ENCODE assay signal across 48 mouse cellular contexts in the genomic region with DNA sequence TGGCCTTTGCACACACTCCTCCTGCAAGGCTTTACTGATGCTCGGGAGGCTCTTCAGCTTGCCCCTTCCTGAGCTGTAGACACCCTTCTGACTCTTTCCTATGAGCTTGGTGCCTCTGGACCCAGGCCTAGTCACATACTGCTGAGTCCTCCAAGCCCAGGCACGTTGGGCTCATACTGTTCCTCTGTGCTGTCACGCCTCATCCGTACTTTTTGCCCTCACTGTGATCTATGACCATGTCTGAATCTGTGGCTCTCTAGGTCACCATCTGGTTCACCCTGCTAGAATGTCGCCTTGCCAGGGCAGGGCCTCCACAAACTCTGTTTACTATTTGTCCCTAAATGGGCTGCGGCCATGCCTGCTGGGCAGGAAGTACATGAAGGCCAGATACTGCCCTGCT. TPM values are rescaled to one million over a fixed set of nuclear protein-coding genes. Genes with fewer than 3 reads are reported as not detected.
"Had no signal": no experiment of that assay in that cellular context is flagged by ENCODE, and none has a peak within 500 bp of the region (broad histone marks: within the 10 kb centered on the region; RNA-seq: fewer than 3 reads in every experiment).

No protein-coding gene starts in this region.

- H3K4me3 ChIP-seq: left cerebral cortex, adult 2 months; limb, embryonic 10.5 days; limb, embryonic 12.5 days; limb, embryonic 13.5 days; limb, embryonic 15.5 days; liver, embryonic 12.5 days; liver, embryonic 13.5 days; liver, embryonic 15.5 days; lung, embryonic 15.5 days; megakaryocyte, embryonic 14.5 days; midbrain, embryonic 10.5 days; midbrain, embryonic 12.5 days; midbrain, embryonic 13.5 days; midbrain, embryonic 15.5 days; myocyte had no signal

- H3K4me2 ChIP-seq: limb, embryonic 12.5 days; limb, embryonic 13.5 days; limb, embryonic 15.5 days; liver, embryonic 11.5 days; liver, embryonic 12.5 days; liver, embryonic 13.5 days; liver, embryonic 15.5 days; lung, embryonic 14.5 days; lung, embryonic 15.5 days; midbrain, embryonic 11.5 days; midbrain, embryonic 12.5 days; midbrain, embryonic 13.5 days; midbrain, embryonic 15.5 days had no signal

- ATAC-seq: liver, embryonic 12.5 days; liver, postnatal 0 days; lung, postnatal 0 days; midbrain, embryonic 13.5 days; midbrain, embryonic 15.5 days; midbrain, embryonic 16.5 days had no signal

- DNase-seq: layer of hippocampus, postnatal 36 days; left cerebral cortex, postnatal 4 days; liver; liver, embryonic 13.5 days; liver, postnatal 0 days; lung, adult 18-20 months; lung, adult 2 months; lung, embryonic 14.5 days; lung, postnatal 10 days; lung, postnatal 14 days; lung, postnatal 36 days; lung, postnatal 4 days; midbrain, embryonic 14.5 days had no signal

- H3K27me3 ChIP-seq: lung, embryonic 15.5 days; midbrain, embryonic 15.5 days had no signal

- H3K4me1 ChIP-seq: midbrain, embryonic 15.5 days had no signal

- H3K9ac ChIP-seq: limb, embryonic 12.5 days; limb, embryonic 13.5 days; limb, embryonic 15.5 days; liver, embryonic 12.5 days; liver, embryonic 13.5 days; liver, embryonic 14.5 days; liver, embryonic 15.5 days; liver, postnatal 0 days; lung, embryonic 14.5 days; lung, embryonic 15.5 days; midbrain, embryonic 12.5 days; midbrain, embryonic 13.5 days; midbrain, embryonic 15.5 days had no signal

- H3K27ac ChIP-seq: left cerebral cortex, adult 2 months; limb, embryonic 10.5 days; limb, embryonic 12.5 days; limb, embryonic 13.5 days; limb, embryonic 15.5 days; liver, embryonic 12.5 days; liver, embryonic 13.5 days; liver, embryonic 14.5 days; liver, embryonic 15.5 days; lung, embryonic 15.5 days; macrophage; midbrain, embryonic 10.5 days; midbrain, embryonic 12.5 days; midbrain, embryonic 13.5 days; midbrain, embryonic 15.5 days had no signal

- H3K9me3 ChIP-seq: limb, embryonic 10.5 days; limb, embryonic 13.5 days; limb, embryonic 15.5 days; liver, embryonic 12.5 days; liver, embryonic 13.5 days; liver, embryonic 15.5 days; lung, embryonic 15.5 days; midbrain, embryonic 12.5 days; midbrain, embryonic 15.5 days had no signal

- H3K36me3 ChIP-seq: limb, embryonic 12.5 days; limb, embryonic 13.5 days; limb, embryonic 15.5 days; liver, embryonic 13.5 days; lung, embryonic 15.5 days; midbrain, embryonic 12.5 days; midbrain, embryonic 15.5 days had no signal

RNA-seq across cellular contexts. Expression of gene Nccrp1, which starts 6.0 kb away (rescaled TPM):
- total RNA-seq: left cerebral cortex, postnatal 4 days; liver, adult 2 months; megakaryocyte progenitor cell, adult 5-6 weeks; megakaryocyte-erythroid progenitor cell, adult 5-6 weeks; monocyte, adult 5-6 weeks had no signal
- polyA plus RNA-seq: limb, embryonic 10.5 days; limb, embryonic 11.5 days; limb, embryonic 12.5 days; limb, embryonic 13.5 days; limb, embryonic 14.5 days; liver, embryonic 11.5 days; liver, embryonic 12.5 days; liver, embryonic 13.5 days; liver, embryonic 14.5 days; liver, embryonic 15.5 days; liver, embryonic 16.5 days; liver, postnatal 0 days; lung, embryonic 14.5 days; lung, embryonic 15.5 days; lung, embryonic 16.5 days; lung, postnatal 0 days; macrophage; midbrain, embryonic 11.5 days; midbrain, embryonic 12.5 days; midbrain, embryonic 13.5 days had no signal

RNA-seq across cellular contexts. Expression of gene Sycn, which starts 12.4 kb away (rescaled TPM):
- total RNA-seq: layer of hippocampus, postnatal 36 days; left cerebral cortex, adult 18-20 months; left cerebral cortex, adult 2 months; left cerebral cortex, adult 8-10 months; left cerebral cortex, postnatal 14 days; left cerebral cortex, postnatal 25 days; left cerebral cortex, postnatal 36 days; left cerebral cortex, postnatal 4 days; megakaryocyte progenitor cell, adult 5-6 weeks; megakaryocyte, adult 5-6 weeks; megakaryocyte-erythroid progenitor cell, adult 5-6 weeks; midbrain, postnatal 0 days; monocyte, adult 5-6 weeks had no signal
- polyA plus RNA-seq: limb, embryonic 10.5 days; limb, embryonic 11.5 days; limb, embryonic 12.5 days; limb, embryonic 13.5 days; limb, embryonic 15.5 days; liver, embryonic 11.5 days; liver, embryonic 12.5 days; liver, embryonic 13.5 days; liver, embryonic 14.5 days; liver, embryonic 15.5 days; lung, adult 2 months; lung, embryonic 14.5 days; lung, embryonic 15.5 days; lung, embryonic 16.5 days; lung, postnatal 0 days; macrophage; midbrain, embryonic 10.5 days; midbrain, embryonic 11.5 days; midbrain, embryonic 12.5 days; midbrain, embryonic 13.5 days; midbrain, embryonic 14.5 days; midbrain, embryonic 15.5 days; midbrain, embryonic 16.5 days; midbrain, postnatal 0 days; myocyte had no signal

RNA-seq across cellular contexts. Expression of gene Ifnl3, which starts 30.4 kb away (rescaled TPM):
- total RNA-seq: layer of hippocampus, postnatal 36 days; left cerebral cortex, adult 18-20 months; left cerebral cortex, adult 2 months; left cerebral cortex, adult 8-10 months; left cerebral cortex, postnatal 14 days; left cerebral cortex, postnatal 25 days; left cerebral cortex, postnatal 36 days; left cerebral cortex, postnatal 4 days; liver, adult 2 months; megakaryocyte progenitor cell, adult 5-6 weeks; megakaryocyte, adult 5-6 weeks; megakaryocyte-erythroid progenitor cell, adult 5-6 weeks; midbrain, postnatal 0 days; monocyte, adult 5-6 weeks had no signal
- polyA plus RNA-seq: limb, embryonic 10.5 days; limb, embryonic 11.5 days; limb, embryonic 12.5 days; limb, embryonic 13.5 days; limb, embryonic 14.5 days; limb, embryonic 15.5 days; liver, adult 2 months; liver, embryonic 11.5 days; liver, embryonic 12.5 days; liver, embryonic 13.5 days; liver, embryonic 14.5 days; liver, embryonic 15.5 days; liver, embryonic 16.5 days; liver, postnatal 0 days; lung, adult 2 months; lung, embryonic 14.5 days; lung, embryonic 15.5 days; lung, embryonic 16.5 days; lung, postnatal 0 days; macrophage; midbrain, embryonic 10.5 days; midbrain, embryonic 11.5 days; midbrain, embryonic 12.5 days; midbrain, embryonic 13.5 days; midbrain, embryonic 14.5 days; midbrain, embryonic 15.5 days; midbrain, embryonic 16.5 days; midbrain, postnatal 0 days; myocyte had no signal

RNA-seq across cellular contexts. Expression of gene Ifnl2, which starts 42.8 kb away (rescaled TPM):
- total RNA-seq: layer of hippocampus, postnatal 36 days; left cerebral cortex, adult 18-20 months; left cerebral cortex, adult 2 months; left cerebral cortex, adult 8-10 months; left cerebral cortex, postnatal 14 days; left cerebral cortex, postnatal 25 days; left cerebral cortex, postnatal 36 days; left cerebral cortex, postnatal 4 days; liver, adult 2 months; megakaryocyte progenitor cell, adult 5-6 weeks; megakaryocyte, adult 5-6 weeks; megakaryocyte-erythroid progenitor cell, adult 5-6 weeks; midbrain, postnatal 0 days; monocyte, adult 5-6 weeks had no signal
- polyA plus RNA-seq: limb, embryonic 10.5 days; limb, embryonic 11.5 days; limb, embryonic 12.5 days; limb, embryonic 13.5 days; limb, embryonic 14.5 days; limb, embryonic 15.5 days; liver, adult 2 months; liver, embryonic 11.5 days; liver, embryonic 12.5 days; liver, embryonic 13.5 days; liver, embryonic 14.5 days; liver, embryonic 15.5 days; liver, embryonic 16.5 days; liver, postnatal 0 days; lung, adult 2 months; lung, embryonic 14.5 days; lung, embryonic 15.5 days; lung, embryonic 16.5 days; lung, postnatal 0 days; macrophage; midbrain, embryonic 10.5 days; midbrain, embryonic 11.5 days; midbrain, embryonic 12.5 days; midbrain, embryonic 13.5 days; midbrain, embryonic 14.5 days; midbrain, embryonic 15.5 days; midbrain, embryonic 16.5 days; midbrain, postnatal 0 days; myocyte had no signal
